Mouse (Mus musculus): ENCODE measurements around the gene Supt7l.

Gene Supt7l

DNA sequence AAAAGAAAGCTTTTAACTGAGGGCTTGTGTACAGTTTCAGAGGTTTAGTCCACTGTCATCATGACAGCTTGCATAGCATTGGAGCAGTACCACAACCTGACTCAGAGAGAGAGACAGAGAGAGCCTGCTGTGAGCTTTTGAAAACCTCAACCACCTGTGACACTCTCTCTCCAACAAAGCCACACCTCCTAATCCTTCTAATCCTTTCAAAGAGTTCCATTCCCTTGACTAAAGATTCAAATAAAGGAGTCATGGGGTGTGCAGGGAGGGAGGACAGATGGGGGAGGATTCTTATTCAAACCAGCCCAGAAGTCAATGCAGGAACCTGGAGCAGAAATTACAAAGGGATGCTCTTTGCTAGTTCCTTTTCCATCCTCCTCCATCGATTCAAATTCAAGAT lies 35.6 kb downstream of the Supt7l start:
- no peak for DNase-seq (ENCODE audit: low spot score in 2 of 2)

DNA sequence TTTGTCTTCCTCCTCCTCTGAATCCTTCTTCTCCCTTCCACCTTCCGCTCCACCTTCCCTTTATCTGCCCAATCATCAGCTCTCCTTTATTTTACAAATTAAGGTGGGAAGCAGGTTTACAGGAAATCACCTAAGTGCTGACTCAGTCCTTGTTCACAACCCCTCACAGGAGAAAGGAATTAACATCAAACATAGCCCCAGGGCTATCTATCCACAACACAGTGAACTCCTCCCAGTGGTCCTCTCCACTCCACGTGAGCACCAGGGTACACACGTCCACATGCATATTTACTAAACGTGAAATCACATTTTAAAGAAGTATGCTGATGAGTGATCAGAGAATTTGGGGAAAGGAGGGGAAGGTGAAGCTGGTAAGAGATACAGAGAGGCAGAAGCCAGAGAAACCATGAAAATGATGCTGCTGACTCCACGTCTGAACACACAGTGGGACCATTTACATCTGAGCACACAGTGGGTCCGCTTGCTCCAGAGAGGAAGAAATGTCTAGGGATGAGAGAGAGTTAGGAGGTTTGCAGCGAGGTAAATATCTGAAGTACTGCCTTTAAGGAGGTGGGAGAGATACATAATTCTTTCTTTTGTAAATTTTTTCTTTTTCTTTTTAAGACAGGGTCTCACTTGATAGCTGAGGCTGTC lies 38.4 kb downstream of the Supt7l start:
- DNase-seq (ENCODE audit: low spot score in 2 of 2), result no peak

DNA sequence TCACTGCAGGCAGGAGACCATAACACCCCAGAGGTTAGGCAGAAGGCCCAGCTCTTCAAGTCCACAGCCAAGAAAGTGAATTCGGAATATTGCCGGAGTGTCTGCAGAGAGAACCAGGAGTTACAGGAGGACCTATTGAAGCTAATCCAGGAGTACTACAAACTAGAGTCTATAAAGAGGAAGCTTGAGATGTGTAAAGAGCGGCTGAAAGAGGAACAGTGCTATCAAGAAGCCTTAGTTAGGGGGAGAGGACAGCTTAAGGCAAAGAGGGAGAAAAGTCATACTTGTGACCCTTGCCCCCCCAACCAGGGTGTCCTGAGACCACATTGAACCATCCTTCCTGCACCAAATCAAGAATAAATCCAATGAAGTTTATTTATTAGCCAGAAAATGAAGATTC lies 39.7 kb downstream of the Supt7l start:
- no peak for DNase-seq (ENCODE audit: low spot score in 2 of 2)

DNA sequence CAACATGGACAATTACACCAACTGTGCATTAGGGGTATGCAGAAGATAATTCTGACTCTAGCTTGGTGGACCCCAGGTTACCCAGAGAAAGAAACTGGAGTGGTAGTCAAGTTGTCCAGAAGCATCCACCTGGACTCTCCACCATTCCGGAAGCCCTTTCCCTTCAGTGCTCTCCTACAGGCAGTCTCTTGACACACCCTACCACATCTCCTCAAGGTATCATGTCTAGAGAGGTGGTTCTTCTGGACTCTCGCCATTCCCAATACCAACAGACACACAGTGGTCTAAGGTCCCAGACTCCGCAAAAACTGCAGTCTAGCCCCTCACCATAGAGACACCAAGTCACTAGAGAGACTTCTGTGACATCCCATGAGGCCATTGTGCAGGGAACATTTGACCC lies 42.2 kb downstream of the Supt7l start, which contains the start of gene 4930548H24Rik:
Gene 4930548H24Rik, plus strand, starts transcription at position 301 of the 400 bp plus-strand sequence.
- no peak for DNase-seq (ENCODE audit: low spot score in 2 of 2)

DNA sequence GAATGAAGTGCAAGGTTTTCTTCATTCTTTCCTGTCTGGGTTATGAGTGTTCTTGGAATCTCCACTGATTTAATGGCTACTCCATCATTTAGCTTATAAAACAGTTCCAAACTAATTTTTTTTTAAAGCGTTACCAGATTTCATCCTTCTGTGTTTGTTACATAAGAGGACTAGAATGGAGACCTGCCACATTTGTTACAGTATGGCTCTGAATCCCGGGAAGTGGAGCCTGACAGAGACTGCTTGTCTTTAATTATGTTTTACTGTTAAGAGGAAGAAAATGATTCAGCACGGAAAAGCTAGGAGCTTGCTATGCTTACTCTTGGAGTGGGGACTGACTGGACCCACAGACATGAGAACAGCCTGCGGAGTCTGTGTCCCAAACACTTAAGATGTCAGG lies 47.1 kb downstream of the Supt7l start:
- no peak for DNase-seq (ENCODE audit: low spot score in 2 of 2)

DNA sequence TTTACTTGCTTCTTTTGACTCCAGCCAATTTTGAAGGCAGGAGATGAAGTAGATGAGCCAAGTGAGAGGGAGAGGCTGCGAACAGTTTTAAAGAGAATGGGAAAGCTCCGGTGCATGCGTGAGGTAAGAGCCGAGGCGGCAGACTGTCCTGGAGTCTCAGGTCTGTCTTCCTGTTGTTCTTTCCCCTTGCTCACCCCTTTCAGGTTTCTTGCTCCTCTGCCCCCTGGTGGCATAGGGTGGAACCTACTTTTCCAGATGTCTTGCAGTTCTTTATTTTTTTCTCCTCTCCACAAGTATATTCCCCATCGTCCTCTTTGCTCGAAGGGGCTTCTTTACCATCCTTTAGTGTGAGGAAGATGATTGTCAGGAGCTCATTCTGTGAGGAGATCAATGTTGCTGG lies 57.3 kb downstream of the Supt7l start:
- peak in 1 of 2 experiments; percentile 42 for DNase-seq (ENCODE audit: low spot score in 2 of 2)

DNA sequence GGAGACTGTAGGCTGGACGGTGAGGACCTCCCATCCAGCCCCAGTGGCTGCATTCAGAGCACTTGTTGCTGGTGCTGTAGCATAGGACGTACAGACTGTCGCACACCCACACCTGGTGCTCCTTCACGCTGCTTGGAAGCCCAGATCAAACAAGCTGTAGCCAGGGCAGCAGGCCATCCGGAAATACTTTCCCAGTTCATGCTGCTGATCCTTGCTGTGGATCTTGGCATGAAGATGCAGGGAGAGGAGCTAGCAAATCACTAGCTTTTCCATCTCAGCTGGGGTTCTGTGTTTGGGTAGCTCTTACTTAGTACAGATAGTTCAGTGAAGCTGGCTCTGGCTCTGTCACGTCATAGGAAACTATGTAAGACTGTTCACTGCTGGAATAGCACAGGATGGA lies 57.9 kb downstream of the Supt7l start:
- DNase-seq (ENCODE audit: low spot score in 2 of 2), result no peak

DNA sequence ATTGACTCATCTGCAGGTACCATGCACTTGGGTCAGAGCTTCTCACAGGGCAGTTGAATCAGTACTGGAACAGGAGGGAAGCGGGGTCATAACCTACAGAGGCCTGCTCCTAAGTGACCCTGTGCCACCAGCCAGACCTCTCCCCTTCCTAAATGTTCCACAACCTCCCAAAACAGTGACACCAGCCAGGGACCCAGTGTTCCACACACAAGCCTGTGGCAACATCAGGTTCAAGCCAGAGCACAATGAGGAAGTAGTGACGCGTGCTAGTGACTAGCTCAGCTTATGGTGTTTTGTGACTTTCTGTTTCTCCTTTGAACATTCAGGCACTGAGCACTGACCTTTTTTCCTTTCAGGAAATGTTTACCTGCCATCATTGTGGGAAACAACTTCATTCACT lies 59.8 kb downstream of the Supt7l start:
- no peak for DNase-seq (ENCODE audit: low spot score in 2 of 2)
